Mouse (Mus musculus): ENCODE results near the gene Togaram2.
"Not testable (repeated sequence)": the region's sequence is repeated elsewhere in the genome, so short reads cannot be mapped to it uniquely, and the experiment has no call there.

Togaram2 gene

DNA sequence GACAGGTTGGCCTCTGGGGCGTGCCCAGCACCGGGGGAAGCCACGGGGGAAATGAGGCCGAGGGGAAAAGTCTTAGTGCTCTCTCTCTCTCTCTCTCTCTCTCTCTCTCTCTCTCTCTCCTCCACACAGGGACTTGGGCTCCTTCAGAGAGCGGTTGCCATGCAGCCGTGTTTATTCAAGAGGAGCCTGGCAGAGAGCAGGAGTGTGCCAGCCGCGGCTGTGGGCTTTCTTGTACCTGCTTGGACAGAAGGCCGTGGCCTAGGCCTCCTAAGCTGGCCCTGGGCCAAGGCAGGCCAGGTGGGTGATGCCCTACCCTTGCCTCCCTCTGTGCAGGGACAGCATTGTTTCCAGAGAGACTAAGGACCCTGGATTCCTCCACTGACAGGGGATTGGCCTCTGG lies at the start of gene Togaram2:
Togaram2 (plus strand) TSS at position 170 of the 400 bp plus-strand sequence.
- no peak for DNase-seq (ENCODE audit: low spot score)

DNA sequence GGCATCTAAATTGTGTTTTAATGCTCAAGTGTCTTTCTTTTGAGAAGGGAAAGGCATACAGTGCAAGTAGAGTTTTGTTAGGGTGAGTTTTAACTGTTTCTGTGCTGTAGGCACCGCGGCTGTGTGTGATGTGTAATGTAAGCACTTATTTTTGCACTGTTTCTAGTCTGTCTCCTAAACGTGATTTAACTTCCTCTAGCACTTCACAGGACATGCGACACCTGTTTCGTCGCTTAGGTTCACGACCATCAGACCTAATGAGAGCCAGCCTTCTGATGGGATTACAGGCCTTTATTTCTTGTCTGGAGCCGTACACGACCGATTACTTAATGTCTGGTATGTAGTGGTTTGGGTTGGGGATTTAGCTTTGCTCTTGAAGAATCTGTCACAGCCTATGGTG lies 41.3 kb upstream of the Togaram2 start:
- DNase-seq (ENCODE audit: low spot score): no peak

DNA sequence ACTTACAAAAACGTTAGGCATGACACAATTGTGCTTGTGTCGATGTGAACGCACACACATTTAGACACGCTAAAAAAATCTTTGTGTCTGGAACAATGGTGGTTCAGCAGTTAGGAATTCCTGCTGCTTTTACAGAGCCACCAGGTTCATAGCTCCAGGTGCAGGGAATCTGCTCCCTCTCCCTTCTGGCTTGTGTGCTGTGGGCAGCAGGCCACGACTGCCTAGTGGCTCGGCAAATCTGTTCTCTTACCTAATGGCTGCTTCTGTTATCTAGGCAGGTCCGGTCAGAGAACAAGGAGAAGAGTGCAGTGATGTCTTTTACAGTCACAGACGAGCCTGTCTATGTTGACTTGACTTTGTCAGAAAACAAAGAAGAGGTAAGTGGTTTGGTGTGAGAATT lies 39.7 kb upstream of the Togaram2 start:
- DNase-seq (ENCODE audit: low spot score): no peak

DNA sequence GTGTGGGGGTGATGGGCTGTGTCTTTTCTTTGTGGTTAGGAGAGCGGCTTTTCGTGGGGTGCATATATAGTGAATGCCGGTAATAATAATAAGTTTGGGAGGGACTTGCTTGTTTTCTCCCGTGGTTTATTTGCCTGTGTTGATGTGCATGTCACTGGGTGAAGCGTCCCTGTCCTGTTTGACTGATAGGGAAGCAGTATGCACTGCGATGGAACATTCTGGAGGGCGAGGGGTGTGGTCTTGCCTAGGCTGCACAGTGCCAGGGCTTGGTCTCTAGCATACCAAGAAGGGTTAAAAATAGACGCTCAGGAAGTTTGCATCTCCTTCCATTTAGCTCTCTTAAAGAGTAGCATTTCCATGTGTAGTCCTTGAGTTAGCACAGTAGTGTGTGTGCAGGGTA lies 36.3 kb upstream of the Togaram2 start:
- DNase-seq (ENCODE audit: low spot score): no peak

DNA sequence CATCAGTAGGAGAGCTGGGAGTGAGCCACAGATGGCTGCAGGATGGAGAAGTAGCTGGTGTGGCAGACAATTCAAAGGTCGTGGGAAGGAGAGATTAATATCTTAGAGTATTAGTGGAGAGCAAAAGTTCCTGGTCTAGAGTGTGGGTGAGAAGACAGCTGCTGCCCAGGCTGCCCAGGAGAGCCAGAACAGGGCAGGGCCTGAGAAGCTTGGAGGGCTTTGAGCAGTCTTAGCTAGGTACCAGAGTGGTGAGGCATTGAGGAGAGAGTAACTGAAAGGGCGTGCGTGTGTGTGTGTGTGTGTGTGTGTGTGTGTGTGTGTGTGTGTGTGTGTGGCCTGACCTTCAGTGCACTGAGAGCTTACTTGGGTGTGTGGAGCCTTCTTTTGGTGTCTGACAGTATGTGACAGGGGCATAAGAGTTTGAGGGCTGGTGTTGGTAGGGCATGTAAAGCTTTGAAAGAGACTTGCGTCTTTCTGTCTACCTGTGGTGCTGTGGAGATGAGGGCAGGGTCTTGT lies 35.3 kb upstream of the Togaram2 start:
- DNase-seq (ENCODE audit: low spot score): no peak

DNA sequence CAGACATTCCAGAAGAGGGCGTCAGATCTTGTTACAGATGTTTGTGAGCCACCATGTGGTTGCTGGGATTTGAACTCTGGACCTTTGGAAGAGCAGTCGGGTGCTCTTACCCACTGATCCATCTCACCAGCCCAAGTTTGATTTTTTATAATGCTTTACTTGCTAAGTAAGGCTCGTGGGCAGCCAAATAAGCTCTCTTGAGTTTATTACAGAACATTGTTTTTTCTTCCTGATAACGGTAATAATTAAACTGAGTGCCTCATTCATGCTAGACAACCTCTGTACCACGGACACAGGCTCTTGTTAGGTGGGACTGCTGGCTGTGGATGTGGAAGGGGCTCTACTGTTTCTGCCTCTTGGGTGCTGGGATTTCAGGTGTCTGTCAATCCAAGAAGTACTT lies 34.0 kb upstream of the Togaram2 start:
- DNase-seq (ENCODE audit: low spot score): not testable (repeated sequence)

DNA sequence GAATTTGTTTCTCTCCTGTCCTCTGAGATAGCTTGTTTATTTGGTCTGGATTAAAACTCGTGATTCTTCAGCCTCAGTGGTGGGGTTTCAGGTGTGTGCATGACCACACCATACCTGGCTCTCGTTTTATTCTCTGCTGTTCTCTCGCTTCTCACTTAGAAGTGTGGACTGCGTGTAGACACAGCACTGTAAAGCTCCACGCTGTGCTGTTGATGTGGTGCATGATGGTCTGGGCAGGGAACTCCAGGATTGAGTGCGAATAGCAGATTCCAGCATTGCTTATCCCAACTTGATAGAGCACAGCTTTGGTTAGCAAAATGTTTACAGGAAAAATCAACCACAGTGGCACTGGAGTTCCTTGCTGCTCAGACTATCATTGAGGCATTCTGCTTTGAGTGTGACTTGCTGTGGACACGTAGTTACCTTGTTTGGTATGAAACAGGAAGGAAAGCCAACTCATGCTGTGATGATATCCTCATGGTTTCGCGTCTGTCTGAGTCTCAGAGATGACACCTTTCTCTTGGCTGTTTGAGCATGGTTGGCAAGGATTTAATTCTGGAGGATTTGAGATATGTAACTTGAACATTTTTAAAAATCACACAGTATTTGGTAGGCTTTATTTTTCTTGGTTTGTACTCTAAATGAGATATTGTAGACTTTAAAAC lies 32.5 kb upstream of the Togaram2 start:
- DNase-seq (ENCODE audit: low spot score): no peak

DNA sequence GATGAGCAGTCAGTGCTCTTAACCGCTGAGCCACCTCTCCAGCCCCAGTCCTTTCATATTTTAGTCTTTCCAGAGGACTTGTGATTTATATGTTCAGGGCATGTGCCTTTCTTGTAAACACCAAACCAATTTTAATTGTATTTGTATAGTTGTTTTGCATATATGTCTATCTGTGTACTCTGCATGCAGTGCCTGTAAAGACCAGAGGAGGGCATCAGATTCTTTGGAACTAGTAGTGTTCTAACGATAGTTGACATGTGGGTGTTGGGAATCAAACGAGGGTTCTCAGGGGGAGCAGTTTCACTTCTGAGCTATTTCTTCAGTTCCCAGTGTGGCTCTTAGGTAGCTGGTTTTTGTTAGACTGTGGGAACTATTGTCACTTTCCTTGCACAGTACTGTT lies 30.9 kb upstream of the Togaram2 start:
- no peak for DNase-seq (ENCODE audit: low spot score)

DNA sequence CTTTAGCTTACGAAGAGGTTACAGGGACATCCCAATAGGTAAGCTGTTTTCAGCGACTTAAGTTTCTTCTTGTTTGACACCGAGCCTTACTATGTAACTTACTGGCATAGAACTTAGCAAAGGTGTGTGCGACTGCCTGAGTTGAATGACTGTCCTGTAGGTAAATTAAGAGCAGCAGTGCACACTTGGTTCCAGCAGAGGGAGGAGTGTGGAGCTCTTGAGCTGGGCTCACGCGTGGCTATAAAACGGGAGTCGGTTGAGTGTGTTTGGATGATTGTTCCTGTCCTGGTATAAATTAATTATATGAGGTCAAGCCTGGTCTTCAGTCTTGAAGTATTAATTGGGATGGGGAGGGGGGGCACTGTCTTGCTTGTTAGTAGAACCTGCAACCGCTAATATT lies 23.1 kb upstream of the Togaram2 start:
- DNase-seq (ENCODE audit: low spot score): no peak

DNA sequence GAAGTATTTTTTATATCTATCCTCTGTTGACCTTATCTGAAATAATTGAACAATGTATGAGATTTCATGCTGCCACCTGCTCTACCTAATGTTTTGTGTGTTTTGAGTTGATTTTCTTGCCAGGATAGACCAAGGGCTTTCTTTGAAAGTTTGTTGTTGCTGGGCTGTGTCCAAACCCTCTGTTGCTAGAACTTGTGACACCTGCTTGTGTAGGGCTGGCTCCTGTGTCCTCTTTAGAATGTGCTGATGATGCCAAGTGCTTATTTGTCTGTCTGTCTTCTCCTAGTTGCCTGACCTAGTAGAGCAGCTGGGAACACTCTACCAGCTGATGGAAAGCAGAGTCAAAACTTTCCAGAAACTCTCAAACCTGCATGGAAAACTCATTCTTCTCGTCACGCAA lies 20.6 kb upstream of the Togaram2 start:
- DNase-seq (ENCODE audit: low spot score): no peak

DNA sequence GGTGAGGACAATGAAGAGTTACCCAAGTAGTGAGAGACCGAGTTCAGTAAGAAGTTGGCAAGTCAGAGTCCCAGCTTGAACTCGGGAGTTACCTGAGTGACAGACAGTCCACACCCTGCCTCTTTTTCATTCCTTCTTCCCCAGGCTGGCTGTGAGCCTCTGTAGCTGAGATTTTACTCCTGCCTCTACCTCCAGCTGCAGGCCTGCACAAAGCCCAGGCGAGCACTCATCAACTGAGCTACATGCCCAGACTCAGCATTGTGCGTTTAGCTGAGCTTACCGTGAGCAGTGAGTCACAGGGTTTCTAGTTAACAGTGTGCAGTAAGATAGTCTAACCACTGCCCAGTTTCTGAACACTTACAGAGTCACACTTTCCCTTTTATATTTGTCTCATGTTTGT lies 20.1 kb upstream of the Togaram2 start:
- peak; percentile 70 for DNase-seq (ENCODE audit: low spot score)

DNA sequence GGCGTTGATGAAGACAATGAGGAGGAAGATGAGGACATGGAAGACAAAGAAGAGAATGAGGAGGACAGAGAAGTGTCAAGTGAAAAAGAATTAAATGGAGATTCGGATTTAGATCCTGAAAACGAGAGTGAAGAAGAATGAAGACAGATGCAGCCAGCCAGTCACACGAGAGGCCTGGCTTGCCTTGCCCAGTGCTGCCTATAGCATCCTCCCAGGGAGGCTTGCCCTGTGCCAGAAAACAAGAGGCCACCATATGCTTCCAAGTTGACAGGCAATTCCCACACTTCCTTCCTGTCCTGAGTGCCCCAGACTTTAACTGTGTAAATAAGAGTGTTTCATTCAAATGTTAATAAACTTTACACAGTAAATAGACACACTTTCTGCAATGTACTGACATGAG lies 15.5 kb upstream of the Togaram2 start:
- no peak for DNase-seq (ENCODE audit: low spot score)

DNA sequence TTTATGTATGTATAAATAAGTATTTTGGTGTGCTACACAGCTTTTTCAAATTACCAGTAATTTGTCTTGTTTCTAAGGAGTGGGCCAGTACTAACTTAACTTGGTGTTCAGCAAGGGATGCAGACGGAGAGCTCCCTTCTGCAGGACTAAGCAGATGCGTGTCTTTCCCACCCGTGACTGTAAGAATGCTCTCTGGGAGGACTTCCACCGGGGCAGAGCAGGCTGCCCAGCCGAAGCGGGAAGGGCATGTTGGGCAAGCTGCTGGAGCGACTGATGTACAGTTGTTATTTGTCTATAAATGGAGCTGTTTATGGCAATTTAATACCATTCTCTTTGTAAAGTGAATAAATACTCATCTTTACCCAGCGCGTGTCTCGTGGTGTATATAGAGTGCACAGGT lies 14.4 kb upstream of the Togaram2 start:
- DNase-seq (ENCODE audit: low spot score): no peak

DNA sequence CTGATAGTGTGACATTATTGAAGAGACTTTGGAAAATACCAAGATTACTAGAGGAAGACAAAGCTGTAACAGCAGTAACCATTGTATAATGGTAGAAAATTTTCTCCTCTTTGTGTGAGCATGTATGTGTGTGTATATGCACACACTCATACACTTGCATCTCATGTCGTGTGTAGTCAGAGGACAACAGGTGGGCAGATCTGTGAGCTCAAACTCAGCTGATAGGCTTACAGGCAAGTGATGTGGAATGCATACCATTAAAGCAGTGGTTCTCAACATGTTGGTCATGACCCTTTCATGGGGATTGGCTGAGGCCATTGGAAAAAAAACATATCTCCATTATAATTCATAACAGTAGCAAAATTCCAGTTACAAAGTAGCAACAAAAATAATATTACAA lies 12.7 kb upstream of the Togaram2 start:
- no peak for DNase-seq (ENCODE audit: low spot score)

DNA sequence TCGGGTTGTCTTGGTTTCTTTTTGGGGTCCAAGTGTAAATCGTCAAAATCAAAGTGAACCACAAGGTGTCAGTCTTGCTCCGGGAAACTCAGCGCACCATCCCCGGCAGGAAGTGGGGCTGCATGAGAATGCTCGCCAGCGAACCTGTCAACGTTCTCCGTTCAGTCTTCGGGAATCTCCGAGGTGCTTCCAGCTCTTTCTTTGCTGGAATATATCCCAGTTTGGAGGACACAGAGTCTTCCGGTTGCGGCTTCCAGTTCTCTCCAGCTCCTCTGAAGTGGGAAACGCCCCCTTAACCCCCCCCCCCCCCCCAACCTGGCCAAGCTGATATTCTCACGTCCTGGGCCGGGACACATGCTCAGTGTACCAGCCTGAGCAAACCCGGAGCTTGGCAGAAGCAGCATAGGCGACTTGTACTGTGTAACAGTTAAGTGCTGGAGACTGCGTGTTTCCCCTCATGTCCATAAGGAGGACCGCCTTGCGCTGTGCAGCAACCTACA lies 10.3 kb upstream of the Togaram2 start:
- peak; percentile 70 for DNase-seq (ENCODE audit: low spot score)

DNA sequence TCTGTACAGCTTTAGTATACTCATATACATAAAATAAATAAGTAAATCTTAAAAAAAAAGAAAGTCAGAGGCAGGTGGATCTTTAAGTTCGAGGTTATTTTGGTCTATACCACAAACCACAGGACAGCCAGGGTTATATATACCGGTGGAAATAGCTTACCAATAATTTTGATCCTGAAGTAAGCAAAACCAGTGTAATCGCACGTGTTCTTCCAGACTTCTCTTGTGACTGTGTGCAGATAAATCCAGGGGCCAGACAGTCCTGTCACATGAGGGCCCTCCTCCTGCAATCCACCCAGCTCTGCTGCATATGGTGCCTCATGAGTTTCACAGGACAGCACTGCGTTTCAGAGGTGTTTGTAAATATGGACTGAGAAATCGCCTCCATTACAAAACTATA lies 9.6 kb upstream of the Togaram2 start:
- DNase-seq (ENCODE audit: low spot score): no peak

DNA sequence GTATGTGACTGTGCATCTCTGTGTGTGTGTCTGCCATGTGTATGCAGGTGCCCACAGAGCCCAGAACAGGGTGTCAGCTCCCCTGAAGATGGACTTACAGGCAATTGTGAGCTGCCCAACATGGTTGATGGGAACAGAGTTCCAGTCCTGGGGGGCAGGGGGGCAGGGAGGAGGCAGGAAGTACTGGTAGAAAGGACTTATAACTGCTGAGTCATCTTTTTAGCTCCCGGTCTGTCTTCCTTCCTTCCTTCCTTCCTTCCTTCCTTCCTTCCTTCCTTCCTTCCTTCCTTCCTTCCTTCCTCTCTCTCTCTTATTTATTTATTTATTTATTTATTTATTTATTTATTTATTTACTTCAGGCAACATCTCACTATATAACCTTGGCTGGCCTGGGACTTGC lies 8.9 kb upstream of the Togaram2 start:
- no peak for DNase-seq (ENCODE audit: low spot score)

DNA sequence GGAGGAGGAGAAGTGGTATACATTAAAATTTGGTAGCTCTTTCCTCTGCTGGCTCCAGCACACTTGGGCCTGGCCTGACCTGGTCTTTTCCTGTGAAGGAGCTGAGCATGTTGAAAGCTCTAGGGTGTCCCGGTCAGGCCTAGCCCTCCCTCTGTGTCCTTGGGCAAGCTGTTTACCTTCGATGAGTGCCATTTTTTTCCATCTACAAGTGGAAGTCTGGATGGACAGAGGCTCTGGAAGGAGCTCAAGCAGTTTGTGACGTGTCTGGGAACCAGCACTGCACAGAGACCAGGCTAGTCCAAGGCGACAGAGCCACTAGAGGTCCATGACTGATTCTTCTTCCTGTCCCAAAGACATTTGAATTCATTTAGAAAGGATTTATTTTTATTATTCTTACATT lies 7.9 kb upstream of the Togaram2 start:
- DNase-seq (ENCODE audit: low spot score): no peak

DNA sequence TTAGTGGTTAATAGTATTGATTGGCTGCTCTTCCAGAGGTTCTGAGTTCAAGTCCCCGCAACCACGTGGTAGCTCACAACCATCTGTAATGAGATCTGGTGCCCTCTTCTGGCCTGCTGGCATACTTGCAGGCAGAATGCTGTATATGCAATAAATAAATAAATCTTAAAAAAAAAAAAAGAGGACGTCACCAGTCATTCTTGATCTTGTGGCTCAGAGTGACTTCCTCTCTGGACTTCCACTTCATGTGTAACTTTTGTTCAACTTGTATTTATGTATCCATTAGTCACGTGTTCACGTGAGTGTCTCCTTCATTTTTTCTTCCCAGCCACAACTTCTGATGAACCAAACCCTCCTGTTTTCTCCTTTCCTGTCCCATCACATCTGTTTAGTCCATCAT lies 3.5 kb upstream of the Togaram2 start:
- no peak for DNase-seq (ENCODE audit: low spot score)

DNA sequence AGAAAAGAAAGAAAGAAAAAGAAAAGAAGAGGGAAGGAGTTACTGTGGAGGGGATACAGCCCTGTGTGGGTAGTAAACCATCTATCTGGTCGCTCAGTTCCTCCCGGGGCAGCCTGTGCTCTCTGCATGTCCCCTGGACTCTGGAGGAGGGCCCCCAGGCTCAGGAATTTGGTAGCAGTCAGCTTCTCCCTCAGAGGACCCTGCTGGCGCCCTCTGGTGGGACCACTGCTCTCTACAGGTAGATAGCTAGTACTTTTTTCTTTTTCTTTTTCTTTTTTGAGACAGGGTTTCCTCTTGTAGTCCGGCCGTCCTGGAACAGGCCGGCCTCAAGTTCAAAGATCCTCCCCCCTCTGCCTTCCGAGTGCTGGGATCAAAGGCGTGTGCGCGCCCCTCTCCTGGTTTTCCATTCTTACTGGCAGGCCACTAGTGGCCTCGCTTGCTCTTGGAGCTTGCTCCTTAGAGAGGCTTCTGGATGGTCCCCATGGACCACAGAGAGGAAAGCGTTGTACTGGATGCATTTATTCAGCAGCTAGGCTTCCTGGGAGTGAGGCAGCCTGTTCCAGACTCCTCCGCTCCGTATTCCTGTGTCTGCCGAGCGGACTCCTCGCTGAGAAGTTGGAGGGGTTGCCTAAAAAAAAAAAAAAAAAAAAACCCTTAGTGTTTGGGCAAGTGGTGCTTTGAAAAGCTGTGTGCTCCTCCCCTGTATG lies 1.1 kb upstream of the Togaram2 start:
- peak; percentile 48 for DNase-seq (ENCODE audit: low spot score)

DNA sequence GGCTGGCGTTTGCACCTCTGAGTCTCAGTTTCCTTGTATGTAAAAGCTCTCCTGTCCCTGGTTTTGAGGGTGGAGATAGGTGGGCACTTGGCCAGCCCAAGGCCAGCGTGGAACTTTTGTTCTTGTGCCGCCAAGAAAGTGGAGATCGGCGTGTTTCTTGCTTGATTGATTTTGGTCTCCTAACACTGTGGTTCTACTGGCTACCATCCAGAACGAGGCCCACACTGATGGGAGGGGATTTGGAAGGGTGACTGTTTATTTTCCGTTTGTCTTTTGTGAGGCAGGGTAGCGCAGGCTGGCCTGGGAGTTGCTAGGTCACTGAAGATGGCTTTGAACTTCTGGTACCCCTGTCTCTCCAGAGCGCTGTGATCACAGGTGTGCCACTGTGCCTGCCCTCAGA lies 875 bp downstream of the Togaram2 start:
- no peak for DNase-seq (ENCODE audit: low spot score)

DNA sequence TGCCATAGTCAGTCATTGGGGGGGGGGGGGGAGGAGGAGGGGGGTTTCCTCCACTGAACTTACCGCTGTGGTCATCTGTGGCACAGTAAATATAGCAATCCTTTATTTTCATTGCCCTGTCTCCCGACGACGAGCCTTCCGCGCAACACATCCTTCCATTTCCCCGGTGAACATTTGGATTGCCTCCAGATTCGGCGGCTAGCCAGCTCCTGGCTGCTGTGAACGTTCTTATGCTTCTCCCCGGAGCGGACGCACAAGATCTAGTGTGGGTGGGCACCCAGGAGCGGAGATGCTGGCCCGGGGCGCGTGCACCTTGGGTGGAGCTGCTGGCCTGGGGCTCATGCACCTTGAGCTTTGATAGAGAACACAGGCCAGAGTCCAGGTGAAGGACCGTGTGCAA lies 1.8 kb downstream of the Togaram2 start:
- DNase-seq (ENCODE audit: low spot score): peak; percentile 40

DNA sequence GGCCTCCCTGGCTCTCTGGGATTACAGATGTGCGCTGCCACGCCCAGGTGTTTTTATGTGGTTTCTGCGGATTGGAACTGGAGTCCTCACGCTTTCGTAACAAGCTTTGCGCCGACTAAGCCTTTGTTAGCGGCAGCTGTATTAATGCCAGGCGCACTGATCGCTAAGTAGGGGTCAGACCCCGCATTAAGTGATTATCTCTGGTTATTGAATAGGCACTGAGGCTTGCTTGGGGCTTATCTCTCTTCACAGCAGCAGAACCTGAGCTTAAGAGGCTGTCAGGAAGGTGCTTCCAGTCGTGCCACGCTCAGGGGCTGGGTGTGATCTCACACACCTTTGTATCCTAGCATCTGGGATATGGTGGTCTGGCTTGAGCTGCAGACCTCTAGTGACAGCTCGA lies 8.6 kb downstream of the Togaram2 start:
- DNase-seq (ENCODE audit: low spot score): no peak

DNA sequence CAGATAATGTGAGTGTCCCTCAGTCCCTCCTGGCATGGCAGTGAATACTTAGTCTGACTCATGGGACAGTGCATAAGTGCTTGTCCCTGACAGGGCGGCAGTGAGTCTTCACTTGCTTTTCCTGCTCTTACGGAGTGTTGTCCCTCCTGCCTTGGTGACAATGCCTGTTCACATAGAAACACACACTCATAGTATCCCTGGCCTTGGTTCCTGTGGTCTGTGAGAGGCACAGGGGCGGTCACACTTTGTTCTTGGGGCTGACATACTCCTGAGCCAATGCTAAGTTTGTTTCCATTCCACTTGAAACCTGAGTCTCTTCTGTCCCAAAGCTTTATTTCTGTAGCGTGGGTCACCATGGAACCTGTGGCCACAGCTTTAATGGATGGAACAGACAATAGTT lies 9.3 kb downstream of the Togaram2 start:
- no peak for DNase-seq (ENCODE audit: low spot score)

All from urinary bladder, postnatal 14 days (tissue).